Mouse (Mus musculus): Measurements from ENCODE around the gene Gpr157.

Gene Gpr157

DNA sequence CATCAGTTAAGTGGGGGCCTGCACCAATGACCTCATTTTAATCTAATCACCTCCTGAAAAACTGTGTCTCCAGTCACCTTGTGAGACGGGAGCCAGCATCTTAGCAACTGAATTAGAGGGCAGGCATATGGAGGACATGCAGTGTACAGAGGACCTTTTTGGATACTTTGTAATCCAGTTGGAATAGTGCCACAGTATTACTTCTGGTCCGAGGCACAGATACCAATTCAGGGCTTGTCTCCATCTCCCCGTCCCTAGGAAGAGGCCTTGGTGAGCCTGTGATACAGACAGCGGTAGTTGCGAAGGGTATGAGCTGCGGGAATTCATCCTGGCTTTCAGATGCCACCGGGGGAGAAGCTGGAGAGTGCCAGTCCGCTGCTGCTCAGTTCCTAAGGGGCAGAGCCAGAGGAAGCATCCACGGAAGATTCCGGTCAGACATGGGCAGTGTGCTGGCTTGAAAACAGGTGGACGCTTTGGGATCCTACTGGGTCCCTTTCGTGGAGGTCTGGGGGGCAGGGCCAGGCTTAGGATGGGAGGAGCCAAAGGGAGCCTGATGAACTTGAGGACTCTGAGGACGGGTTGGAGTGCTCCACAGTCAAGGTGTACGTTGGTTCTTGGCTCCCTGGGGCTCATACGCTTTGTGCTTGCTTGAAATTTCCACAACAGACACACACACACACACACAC is 14.6 kb upstream of the Gpr157 start:
- DNase-seq (ENCODE audit: low spot score in 2 of 2) = no peak

DNA sequence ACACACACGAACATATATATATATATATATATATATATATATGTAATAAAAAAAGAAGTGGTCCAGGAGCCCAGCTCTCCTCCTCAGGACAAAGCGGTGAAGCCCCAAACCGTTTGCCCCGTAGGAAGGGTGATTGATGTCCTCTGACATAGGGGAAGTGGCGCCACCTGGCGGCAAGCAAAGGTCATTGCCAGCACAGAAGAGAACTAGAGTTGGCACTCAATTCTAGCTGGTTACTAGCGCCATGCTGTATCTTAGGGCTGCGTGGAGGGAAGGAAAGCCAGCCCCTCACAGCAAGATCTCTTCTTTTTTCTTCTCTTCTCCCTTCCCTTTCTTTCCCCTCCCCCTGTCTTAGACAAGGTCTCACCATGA is 14.1 kb upstream of the Gpr157 start:
- DNase-seq (ENCODE audit: low spot score in 2 of 2) = peak in 1 of 2 experiments; percentile 56

DNA sequence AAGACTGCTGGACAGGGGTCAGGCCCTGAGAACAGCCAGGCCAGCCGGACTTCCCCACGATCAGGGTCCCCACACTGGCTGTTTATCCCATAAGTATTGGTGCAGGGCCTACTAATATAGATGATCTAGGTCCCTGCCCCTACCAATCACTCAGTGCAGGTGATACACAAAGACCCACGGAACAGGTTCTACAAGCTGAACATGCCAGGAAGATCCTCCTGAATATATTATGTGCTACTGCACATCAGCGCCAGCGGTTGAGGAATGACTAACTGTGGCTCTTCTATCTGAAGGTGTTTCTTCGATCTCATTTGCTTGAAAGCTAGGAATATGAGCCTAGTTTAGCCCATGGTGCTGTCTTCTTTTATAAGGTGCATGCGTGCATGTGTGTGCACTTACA is 11.8 kb upstream of the Gpr157 start:
- no peak for DNase-seq (ENCODE audit: low spot score in 2 of 2)

DNA sequence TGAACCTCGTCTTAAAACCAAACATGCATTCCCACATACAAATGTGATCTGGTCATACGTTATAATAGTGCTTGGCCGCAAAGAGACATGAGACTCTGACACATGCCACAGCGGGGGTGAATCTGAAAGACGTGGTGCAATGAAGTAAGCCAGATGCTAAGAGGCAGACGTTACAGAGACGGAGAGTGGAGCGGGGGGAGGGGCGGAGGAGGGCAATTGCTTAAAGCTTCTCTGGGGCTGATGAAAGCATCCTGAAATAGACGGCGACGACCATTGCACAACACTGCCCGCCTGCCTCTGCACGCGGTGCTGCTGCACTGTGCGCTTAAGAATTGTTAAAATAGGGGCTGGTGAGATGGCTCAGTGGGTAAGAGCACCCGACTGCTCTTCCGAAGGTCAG is 11.0 kb upstream of the Gpr157 start:
- DNase-seq (ENCODE audit: low spot score in 2 of 2) = no peak

DNA sequence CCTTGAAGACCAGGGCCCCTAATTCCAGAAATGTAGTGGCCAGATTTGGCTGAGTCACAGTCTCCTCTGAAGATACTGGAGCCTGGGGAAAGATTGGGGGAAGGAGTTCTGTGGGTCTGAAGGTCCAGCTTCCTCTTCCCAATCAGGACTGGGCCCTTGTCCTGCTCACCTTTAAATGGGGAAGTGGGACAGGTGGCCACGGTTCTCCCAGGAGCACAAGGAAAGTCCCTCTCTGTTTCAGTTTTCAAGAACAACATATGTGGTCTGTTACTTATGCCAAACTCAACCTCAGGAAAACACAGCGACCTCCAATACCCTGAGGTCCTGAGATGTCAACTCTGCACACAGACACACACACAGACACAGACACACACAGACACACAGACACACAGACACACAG is 8.5 kb upstream of the Gpr157 start:
- DNase-seq (ENCODE audit: low spot score in 2 of 2) = no peak

DNA sequence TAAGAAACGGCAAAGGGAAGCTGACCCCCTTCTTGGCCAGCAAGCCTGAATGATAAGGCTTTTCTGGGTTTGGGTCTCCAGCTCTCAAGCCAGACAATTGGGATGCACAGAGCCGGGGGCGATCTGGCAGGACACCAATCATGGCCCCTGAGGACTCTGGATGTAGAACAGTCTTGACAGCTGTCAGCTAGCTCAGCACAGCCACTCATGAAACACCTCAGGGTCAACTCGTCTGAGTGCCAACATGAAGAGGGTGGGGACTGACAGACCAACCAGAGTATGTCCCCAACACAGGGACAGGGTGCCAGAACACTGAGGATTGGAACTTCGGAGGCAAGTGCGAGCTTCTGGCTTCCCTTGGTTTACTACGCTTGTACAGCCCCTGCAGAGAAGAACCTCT is 7.9 kb upstream of the Gpr157 start:
- DNase-seq (ENCODE audit: low spot score in 2 of 2) = no peak

DNA sequence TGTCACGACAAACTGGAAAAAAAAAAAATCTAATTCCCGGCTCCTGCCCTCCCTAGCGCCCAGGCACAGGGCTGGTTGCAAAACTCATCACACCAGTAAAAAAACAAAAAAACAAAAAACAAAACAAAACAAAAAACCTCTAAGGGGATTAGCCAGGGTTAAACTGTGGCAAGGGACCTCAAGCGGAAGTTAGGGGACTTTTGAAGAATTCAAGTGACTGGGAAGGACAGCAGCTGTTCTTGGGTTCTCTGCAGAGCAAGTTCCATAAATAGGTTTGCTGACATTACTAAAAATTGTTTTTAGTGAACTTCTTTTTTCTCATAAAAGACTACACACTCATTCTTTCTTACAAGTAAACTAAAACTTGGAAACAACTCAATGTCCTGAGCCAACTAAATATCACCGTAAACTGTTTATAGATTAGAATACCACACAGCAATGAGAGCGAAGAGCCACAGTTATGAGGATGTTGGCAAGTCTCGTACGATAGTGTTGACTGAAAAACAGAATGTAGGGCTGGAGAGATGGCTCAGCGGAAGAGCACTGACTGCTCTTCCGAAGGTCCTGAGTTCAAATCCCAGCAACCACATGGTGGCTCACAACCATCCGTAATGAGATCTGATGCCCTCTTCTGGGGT is 6.7 kb upstream of the Gpr157 start:
- no peak for DNase-seq (ENCODE audit: low spot score in 2 of 2)

DNA sequence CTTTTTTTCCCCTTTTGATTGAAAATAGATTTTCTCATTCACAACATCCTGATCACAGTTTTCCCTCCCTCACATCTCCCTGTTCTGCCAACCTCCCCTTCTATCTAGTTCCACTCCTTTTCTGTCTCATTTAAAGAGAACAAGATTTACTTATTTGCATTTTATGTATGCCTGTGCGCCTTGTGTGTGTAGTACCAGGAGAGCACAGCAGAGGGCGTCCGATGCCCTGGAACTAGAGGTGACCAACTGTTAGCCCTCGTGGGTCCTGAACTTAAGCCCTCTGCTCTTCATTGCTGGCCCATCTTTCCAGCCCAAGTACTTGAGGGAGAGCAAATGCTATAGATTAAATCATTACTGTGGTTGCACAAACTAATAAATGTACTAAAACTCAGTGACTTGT is 1.8 kb upstream of the Gpr157 start:
- DNase-seq (ENCODE audit: low spot score in 2 of 2) = no peak

DNA sequence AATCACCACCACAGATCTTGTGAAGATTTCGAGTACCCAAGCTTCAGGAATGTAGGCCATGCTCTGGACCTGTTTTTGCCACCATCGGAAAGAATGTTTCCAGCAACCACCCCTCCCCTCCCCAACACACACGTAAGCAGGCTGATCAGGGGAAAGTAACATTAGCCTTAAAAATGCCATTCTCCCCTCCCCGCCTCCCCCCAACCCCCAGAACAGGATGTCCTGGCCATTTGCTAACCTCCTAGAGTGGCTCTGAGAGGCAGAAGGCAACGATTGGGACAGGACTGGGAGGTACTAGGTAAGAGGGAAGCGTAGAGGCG is 364 bp upstream of the Gpr157 start:
- no peak for DNase-seq (ENCODE audit: low spot score in 2 of 2)

DNA sequence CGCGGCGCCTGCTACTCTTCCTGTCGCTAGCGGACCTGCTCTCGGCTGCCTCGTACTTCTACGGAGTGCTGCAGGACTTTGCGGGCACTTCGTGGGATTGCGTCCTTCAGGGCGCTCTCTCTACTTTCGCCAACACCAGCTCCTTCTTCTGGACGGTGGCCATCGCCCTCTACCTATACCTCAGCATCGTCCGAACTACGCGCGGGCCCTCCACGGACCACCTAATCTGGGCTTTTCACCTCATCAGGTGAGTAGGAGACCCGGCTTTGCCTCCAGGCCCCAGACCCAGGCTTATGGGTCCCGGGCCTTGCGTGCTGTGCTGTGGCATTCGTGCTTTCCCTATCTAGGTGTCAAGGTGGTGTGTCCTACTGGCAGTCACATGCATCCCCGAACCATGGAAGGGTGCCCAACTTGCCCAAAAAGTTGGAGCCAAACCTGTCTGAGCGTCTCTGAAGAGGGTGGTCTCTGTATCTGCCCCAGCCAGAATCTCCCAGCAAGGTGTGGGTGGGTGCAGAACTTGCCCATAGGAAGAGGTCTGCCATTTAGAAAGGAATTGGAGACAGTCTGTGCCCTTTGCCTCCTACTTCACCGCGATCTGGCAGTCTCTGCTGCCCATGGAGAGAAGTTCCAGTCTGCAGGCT is 845 bp downstream of the Gpr157 start:
- peak in 1 of 2 experiments; percentile 35 for DNase-seq (ENCODE audit: low spot score in 2 of 2)

DNA sequence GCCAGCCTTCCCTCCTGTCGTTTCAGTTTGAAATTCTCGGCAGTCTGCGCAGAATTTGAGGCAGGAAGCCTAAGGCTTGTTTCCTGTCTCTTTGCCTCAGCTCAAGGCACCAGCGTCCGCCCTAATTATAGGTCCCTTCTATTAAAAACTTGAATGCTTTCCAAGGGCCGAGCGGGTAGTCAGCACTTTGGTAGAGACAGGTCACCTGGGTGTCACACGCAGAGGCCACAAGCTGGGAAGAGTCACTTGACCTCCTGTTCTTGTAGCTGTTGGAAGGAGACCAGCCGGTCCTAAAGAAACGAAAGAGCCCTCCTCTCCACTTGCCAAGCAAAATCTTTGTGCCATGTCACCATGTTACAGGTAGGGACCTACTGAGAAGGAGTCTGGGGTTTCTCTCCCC is 2.0 kb downstream of the Gpr157 start:
- no peak for DNase-seq (ENCODE audit: low spot score in 2 of 2)

DNA sequence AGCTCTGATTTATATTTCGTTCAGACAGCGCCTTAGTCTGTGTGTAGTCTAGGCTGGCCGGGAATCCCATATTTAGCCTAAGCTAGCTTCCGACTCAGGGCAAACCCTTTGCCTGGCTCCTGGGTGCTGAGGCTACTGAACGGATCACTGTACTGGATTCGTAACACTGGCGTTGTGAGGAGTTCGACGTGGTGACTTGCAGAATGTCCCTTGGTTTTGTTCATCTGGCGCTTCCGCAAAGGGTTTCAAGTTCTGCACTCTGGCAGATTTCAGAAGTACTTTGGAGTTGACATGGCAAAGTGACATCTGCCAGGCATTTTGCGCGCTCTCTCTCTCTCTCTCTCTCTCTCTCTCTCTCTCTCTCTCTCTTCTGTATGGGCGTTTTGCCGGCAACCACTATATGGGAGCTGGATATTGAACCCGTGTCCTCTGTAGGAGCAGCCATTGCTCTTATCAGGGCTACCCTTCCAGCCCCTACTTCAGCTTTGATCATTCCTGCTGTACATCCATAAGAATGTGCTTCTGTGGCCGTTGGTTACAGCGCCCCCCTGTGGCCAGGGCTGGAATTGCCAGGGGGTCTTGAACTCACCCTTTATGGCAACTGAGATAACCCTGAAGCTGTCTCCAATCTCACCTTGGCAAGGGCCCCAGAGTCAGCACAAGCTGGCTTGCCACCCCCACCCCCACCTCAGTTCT is 4.9 kb downstream of the Gpr157 start:
- no peak for DNase-seq (ENCODE audit: low spot score in 2 of 2)

DNA sequence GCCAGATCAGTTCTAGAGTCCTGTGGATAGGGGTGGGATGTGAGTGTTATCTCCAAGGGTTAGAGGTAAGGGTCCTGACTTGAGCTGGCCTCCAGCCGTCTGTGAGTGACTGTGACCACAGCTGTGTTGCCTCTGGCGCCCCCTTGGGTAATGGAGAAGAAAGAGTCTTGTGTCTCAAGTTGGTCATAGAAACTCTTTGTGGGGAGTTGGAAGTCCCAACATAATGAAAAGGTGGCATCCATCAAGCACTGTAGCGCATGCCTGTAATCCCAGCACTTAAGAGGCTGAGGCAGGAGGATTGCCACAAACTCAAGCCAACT is 5.4 kb downstream of the Gpr157 start:
- no peak for DNase-seq (ENCODE audit: low spot score in 2 of 2)

DNA sequence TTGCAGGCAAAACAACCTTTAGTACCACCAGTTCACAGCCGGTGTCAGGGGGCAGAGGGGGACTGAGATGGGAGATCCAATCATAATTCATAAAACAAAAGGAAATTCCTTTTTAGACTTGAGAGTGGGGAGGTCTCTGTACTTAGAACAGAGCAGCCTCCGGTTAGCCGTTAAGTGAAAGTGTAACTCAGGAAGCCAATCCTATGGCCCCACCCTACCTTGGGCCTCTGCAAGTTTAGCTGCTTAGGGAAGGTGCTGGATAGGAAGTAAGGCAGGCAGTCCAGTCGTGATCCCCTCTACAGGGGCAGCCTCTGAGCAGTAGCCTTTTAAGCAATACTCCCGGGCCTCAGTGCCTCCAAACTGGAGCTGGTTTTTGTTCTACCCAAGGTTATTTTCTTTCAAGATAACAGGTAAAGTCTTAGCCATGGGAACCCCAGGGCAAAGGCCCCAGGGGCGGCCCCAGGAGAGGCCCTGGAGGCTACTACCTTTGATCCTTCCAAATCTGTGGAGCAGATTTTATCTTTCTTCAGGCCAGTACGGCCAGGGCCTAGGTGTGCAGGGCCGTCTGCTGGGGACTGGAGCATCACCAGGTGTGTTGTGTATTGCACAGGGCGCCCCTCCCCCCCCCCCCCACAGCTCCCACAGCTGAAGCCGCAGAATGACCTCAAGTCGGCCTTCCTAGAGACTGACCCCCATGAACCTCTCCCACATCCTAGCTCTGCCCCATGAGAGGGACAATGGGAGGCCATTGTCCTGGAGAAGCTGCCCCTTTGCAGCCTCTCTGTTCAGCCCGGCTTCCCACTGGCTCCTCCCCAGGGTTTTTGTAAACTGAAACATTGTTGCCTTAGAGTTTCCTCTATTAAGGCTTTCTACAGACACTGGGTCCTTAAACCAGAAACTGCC is 6.6 kb downstream of the Gpr157 start:
- no peak for DNase-seq (ENCODE audit: low spot score in 2 of 2)

DNA sequence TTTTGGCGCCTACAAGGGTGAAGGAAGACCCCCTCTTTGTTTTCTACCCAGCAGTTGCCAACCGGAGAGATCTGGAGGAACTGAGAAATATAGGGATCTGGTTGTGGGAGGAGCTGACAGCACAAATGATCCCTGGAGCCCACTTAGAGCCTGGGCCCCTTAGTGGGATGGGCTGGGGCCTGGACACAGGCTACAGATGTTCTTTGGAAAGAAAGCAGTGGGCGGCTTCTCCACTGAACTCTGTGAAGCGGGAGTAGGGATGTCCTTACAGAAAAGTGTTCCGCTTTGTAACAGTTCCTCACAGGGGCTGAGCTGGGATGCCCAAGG is 7.3 kb downstream of the Gpr157 start:
- no peak for DNase-seq (ENCODE audit: low spot score in 2 of 2)

DNA sequence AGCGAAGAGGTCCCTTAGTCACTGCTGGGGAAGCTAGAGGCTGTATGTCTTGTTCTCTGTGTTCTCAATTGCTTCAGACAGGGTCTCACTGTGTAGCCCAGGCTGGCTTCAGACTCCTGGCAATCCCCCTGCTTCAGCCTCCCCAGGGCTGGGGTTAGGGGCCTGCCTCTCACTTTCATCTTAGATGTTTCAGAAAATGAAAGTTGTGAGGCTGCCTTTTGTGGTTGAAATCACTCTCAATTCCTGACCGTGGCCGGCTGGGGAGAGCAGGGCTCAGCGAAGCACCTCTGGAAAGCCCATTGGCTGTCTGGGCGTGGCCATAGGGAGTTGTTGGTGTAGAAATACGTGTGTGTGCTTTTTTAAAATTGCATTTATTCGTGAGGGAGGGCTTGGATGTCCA is 9.1 kb downstream of the Gpr157 start:
- no peak for DNase-seq (ENCODE audit: low spot score in 2 of 2)

DNA sequence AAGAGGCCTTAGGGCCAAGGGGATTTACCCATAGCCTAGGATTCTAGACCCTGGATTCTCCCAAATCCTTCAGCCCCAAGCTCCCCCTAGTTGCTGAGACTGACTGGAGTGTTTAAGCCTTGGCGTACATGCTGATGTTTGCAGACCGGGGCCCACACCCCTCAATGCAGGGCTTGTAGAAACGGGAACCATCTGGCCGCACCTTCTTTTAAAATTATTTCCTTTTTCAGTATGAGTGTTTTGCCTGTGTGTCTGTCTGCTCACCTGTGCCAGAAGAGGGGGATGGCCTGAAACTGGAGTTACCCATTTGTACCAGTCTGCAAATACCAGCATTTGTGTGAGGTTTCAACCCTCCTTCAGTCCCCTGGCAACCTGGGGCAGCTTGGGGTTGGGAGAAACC is 10.7 kb downstream of the Gpr157 start:
- no peak for DNase-seq (ENCODE audit: low spot score in 2 of 2)

DNA sequence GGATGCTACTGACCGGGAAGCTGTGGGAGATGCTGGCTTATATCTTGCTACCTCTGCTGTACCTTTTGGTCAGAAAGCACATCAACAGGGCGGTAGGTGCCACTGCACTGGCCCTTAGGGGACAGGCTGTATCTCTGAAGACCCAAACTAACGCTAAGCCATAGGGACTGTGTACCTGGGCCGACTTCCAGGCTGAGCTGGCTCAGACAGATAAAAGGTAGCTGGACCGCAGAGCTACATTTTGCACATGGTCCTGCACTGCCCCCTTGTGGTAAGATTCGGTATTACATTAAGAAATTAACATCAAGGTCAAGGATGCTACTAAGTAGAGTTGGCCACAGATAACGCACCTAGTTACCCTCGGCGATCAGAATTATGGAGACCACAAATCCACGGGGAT is 11.7 kb downstream of the Gpr157 start:
- peak; percentile 65 to 69 for DNase-seq (ENCODE audit: low spot score in 2 of 2)

DNA sequence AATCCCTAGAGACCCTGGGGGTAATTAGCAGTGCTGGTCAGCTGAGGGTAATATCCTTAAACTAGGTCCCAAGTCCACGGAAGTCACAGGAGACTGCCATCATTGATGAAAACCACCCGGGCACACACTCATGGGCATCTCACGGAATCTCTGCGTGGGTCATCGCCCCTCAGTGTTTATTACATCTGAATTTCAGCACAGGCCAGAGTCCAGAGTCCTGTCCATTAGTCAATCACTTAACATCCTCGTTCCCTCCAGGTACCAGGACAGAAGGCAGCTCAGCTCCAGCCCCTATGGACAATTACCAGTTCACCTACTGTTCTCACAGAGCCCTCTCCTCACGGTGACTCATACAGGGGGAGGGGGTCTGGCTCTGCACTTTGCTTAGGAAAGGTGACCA is 15.7 kb downstream of the Gpr157 start:
- no peak for DNase-seq (ENCODE audit: low spot score in 2 of 2)

DNA sequence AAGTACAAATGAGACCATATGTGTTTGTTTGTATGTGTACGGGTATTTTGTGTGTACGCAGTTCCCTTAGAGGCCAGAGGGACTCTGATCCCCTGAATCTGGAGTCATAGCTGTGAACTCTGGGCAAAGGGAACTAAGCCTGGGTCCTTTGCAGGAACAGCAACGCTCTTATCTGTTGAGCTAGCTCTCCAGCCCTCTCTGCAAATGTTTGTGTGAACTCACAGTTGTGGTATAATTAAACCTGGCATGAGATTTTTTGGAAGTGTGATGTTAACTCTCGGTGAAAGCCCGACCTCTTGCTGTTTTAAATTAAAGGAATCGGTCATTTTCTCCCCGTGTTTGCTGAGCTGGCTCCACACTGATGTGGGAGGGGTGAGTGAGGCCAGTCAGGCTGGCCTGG is 18.5 kb downstream of the Gpr157 start:
- DNase-seq (ENCODE audit: low spot score in 2 of 2) = no peak

DNA sequence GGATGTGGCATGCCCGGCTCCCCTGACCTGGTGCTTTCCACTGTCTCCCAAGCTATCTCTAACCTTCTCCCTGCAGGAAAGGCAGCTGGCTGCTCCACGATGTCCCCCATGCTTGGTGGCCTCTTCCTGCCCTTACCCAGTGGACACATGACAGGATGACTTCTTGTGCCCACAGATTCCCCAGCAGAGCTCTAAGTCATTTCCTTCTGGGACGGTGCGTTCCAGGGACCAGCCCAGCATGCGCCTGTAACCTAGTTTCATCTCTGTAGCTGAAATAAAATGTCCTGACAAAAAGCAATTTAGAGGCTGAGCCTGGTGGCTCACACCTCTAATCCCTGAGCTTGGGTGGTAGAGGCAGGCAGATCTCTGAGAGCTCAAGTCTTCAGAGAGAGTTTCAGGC is 19.5 kb downstream of the Gpr157 start:
- no peak for DNase-seq (ENCODE audit: low spot score in 2 of 2)

DNA sequence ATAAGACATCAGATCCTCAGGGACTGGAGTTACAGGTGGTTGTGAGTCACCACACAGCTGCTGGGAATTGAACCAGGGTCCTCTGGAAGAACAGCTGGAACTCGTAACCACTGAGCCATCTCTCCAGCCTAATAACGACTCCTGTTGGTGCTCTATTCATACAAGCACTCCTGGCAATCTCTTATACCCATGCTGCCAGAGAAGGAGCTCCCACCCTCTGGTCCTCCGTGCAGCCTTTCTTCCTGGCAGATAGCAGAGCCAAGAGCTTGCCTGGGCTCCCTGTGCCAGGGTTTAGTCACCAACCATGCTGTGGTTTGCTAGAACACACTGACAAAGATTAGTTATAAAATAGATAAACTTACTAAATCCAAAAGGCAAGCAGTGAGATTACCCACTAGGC is 22.5 kb downstream of the Gpr157 start:
- DNase-seq (ENCODE audit: low spot score in 2 of 2) = peak in 1 of 2 experiments; percentile 40

Measured in right cerebral cortex, postnatal 10 days (tissue).